9 mouse cellular contexts compared by ENCODE assay signal in genomic region chr6:129423040-129423733, GRCm38 (mm10). TPM values are rescaled to one million over a fixed set of nuclear protein-coding genes. Genes with fewer than 3 reads are reported as not detected.
DNase-seq lines count a peak whose midpoint lies in the region; ATAC-seq and TF ChIP-seq lines count a peak whose summit lies in the region.
"Had no signal": no experiment of that assay in that cellular context is flagged by ENCODE, and none has a peak within 500 bp of the region (broad histone marks: within the 10 kb centered on the region; RNA-seq: fewer than 3 reads in every experiment).

No protein-coding gene starts in this region.

- no peak overlapping the region for H3K9ac ChIP-seq in embryonic facial prominence, embryonic 12.5 days
- no peak overlapping the region for H3K9ac ChIP-seq in intestine, postnatal 0 days (ENCODE audit: low read depth, low read length)
- no peak overlapping the region for H3K9ac ChIP-seq in stomach, embryonic 15.5 days

- no peaks in the 10 kb centered on the region for H3K27me3 ChIP-seq in embryonic facial prominence, embryonic 12.5 days
- H3K27me3 ChIP-seq in embryonic facial prominence, embryonic 10.5 days (replicated peaks; ENCODE audit: low read depth, poor library complexity, severe bottlenecking): no peaks in the 10 kb centered on the region
- no peaks in the 10 kb centered on the region for H3K27me3 ChIP-seq in intestine, postnatal 0 days (replicated peaks; ENCODE audit: control insufficient read depth, insufficient read depth, low read length)
- no peaks in the 10 kb centered on the region for H3K27me3 ChIP-seq in stomach, embryonic 15.5 days (replicated peaks)

- no peaks in the 10 kb centered on the region for H3K9me3 ChIP-seq in embryonic facial prominence, embryonic 12.5 days
- no peaks in the 10 kb centered on the region for H3K9me3 ChIP-seq in embryonic facial prominence, embryonic 10.5 days
- H3K9me3 ChIP-seq in intestine, postnatal 0 days (ENCODE audit: control insufficient read depth): no peaks in the 10 kb centered on the region
- no peaks in the 10 kb centered on the region for H3K9me3 ChIP-seq in stomach, embryonic 15.5 days

- no peak overlapping the region for H3K4me3 ChIP-seq in embryonic facial prominence, embryonic 12.5 days
- no peak overlapping the region for H3K4me3 ChIP-seq in embryonic facial prominence, embryonic 10.5 days
- H3K4me3 ChIP-seq in gastrocnemius, adult 2 months: peak overlapping the region; percentile 34
- no peak overlapping the region for H3K4me3 ChIP-seq in intestine, postnatal 0 days (ENCODE audit: low read depth, low read length)
- no peak overlapping the region for H3K4me3 ChIP-seq in stomach, embryonic 15.5 days (replicated peaks)

- 61% methylated on average over 4 of the region's 4 CpGs for WGBS in embryonic facial prominence, embryonic 12.5 days
- WGBS in embryonic facial prominence, embryonic 10.5 days: 82% methylated on average over 4 of the region's 4 CpGs
- WGBS in intestine, postnatal 0 days: 53% methylated on average over 4 of the region's 4 CpGs
- WGBS in stomach, embryonic 15.5 days: 53% methylated on average over 4 of the region's 4 CpGs

- peaks cover 5% of the 10 kb centered on the region for H3K4me1 ChIP-seq in embryonic facial prominence, embryonic 12.5 days
- H3K4me1 ChIP-seq in embryonic facial prominence, embryonic 10.5 days: no peaks in the 10 kb centered on the region
- no peaks in the 10 kb centered on the region for H3K4me1 ChIP-seq in intestine, postnatal 0 days (replicated peaks; ENCODE audit: control insufficient read depth, insufficient read depth, low read length)
- peaks cover 5% of the 10 kb centered on the region for H3K4me1 ChIP-seq in stomach, embryonic 15.5 days

- no peaks in the 10 kb centered on the region for H3K36me3 ChIP-seq in embryonic facial prominence, embryonic 12.5 days
- no peaks in the 10 kb centered on the region for H3K36me3 ChIP-seq in embryonic facial prominence, embryonic 10.5 days (replicated peaks)
- H3K36me3 ChIP-seq in intestine, postnatal 0 days (ENCODE audit: control insufficient read depth, insufficient read depth): no peaks in the 10 kb centered on the region
- no peaks in the 10 kb centered on the region for H3K36me3 ChIP-seq in stomach, embryonic 15.5 days

- no peak for TF ChIP-seq CTCF in gastrocnemius, adult 2 months (IDR thresholded peaks at IDR 0.05)
- no peak for TF ChIP-seq CTCF in intestine, postnatal 0 days (IDR thresholded peaks at IDR 0.05; ENCODE audit: low read depth)

- intact Hi-C loops in gastrocnemius, adult 2 months (cut with DNase I): no loop called here

- DNase-seq in embryonic facial prominence, embryonic 10.5 days (ENCODE audit: low spot score): no peak
- peak; percentile 25 for DNase-seq in 3T3-L1 (ENCODE audit: low read depth, low spot score)
- peak; percentile 40 for DNase-seq in gastrocnemius, adult 2 months
- no peak for DNase-seq in natural killer cell, adult 2 months (ENCODE audit: low spot score in 2 of 2)
- no peak for DNase-seq in cerebellum, adult 11 months

- peak overlapping the region; percentile 46; the same call in 1 of the 2 replicates for H3K27ac ChIP-seq in embryonic facial prominence, embryonic 12.5 days
- no peak overlapping the region for H3K27ac ChIP-seq in embryonic facial prominence, embryonic 10.5 days (replicated peaks)
- H3K27ac ChIP-seq in gastrocnemius, adult 2 months: peak overlapping the region; percentile 38; the same call in 1 of the 2 replicates
- no peak overlapping the region for H3K27ac ChIP-seq in intestine, postnatal 0 days (ENCODE audit: low read depth, low read length)
- H3K27ac ChIP-seq in stomach, embryonic 15.5 days: peak overlapping the region; percentile 71

- ATAC-seq in embryonic facial prominence, embryonic 12.5 days (ENCODE audit: insufficient number of reproducible peaks, insufficient read depth, low FRiP score, low TSS enrichment): 0 out of 2 replicates have a peak, but pooled peaks have one; percentile 52
- ATAC-seq in intestine, postnatal 0 days: peak; percentile 80
- peak; percentile 76 for ATAC-seq in stomach, embryonic 15.5 days (ENCODE audit: insufficient read depth, low FRiP score, low read depth)

- no peak overlapping the region for H3K4me2 ChIP-seq in embryonic facial prominence, embryonic 12.5 days (replicated peaks)
- H3K4me2 ChIP-seq in intestine, postnatal 0 days (replicated peaks; ENCODE audit: low read depth): no peak overlapping the region
- H3K4me2 ChIP-seq in stomach, embryonic 15.5 days: no peak overlapping the region

RNA-seq across cellular contexts. Expression of gene Clec9a, which starts 14.5 kb away (rescaled TPM):
- polyA plus RNA-seq in embryonic facial prominence, embryonic 12.5 days (2016; fragmentation: Nextera tagmentation; extraction: Ambion mirVana): 0.13 and 0.14 TPM in 2 replicates
- polyA plus RNA-seq in embryonic facial prominence, embryonic 10.5 days (2016; fragmentation: Nextera tagmentation; extraction: Ambion mirVana): 0.19 and 0.50 TPM in 2 replicates
- total RNA-seq in gastrocnemius, adult 2 months (2021): not detected
- polyA plus RNA-seq in intestine, postnatal 0 days (2015; fragmentation: Nextera tagmentation; extraction: Ambion mirVana): 0.09 and 0.12 TPM in 2 replicates
- 0.12 and 0.13 TPM in 2 replicates for polyA plus RNA-seq in stomach, embryonic 15.5 days (2015; fragmentation: Nextera tagmentation; extraction: Ambion mirVana)
- polyA plus RNA-seq: cortical plate, adult 2 months had no signal

RNA-seq across cellular contexts. Expression of gene Clec1b, which starts 26.1 kb away (rescaled TPM):
- polyA plus RNA-seq in embryonic facial prominence, embryonic 12.5 days (2016; fragmentation: Nextera tagmentation; extraction: Ambion mirVana): 5.0 and 6.0 TPM in 2 replicates
- 12.7 and 13.3 TPM in 2 replicates for polyA plus RNA-seq in embryonic facial prominence, embryonic 10.5 days (2016; fragmentation: Nextera tagmentation; extraction: Ambion mirVana)
- under 1 TPM in 1 of 2 experiments, not detected in 1; 0.42 TPM for total RNA-seq in gastrocnemius, adult 2 months (2021)
- 0.27 and 0.29 TPM in 2 replicates for polyA plus RNA-seq in intestine, postnatal 0 days (2015; fragmentation: Nextera tagmentation; extraction: Ambion mirVana)
- 1.2 and 1.6 TPM in 2 replicates for polyA plus RNA-seq in stomach, embryonic 15.5 days (2015; fragmentation: Nextera tagmentation; extraction: Ambion mirVana)

RNA-seq across cellular contexts. Expression of gene Clec1a, which starts 28.6 kb away (rescaled TPM):
- polyA plus RNA-seq in embryonic facial prominence, embryonic 12.5 days (2016; fragmentation: Nextera tagmentation; extraction: Ambion mirVana): 1.9 TPM in 2 replicates
- polyA plus RNA-seq in embryonic facial prominence, embryonic 10.5 days (2016; fragmentation: Nextera tagmentation; extraction: Ambion mirVana): 0.82 and 0.89 TPM in 2 replicates
- 1 to 10 TPM; 1.8 to 3.0 TPM for total RNA-seq in gastrocnemius, adult 2 months (2021)
- polyA plus RNA-seq in intestine, postnatal 0 days (2015; fragmentation: Nextera tagmentation; extraction: Ambion mirVana): 1.8 and 2.7 TPM in 2 replicates
- polyA plus RNA-seq in stomach, embryonic 15.5 days (2015; fragmentation: Nextera tagmentation; extraction: Ambion mirVana): 2.9 and 3.6 TPM in 2 replicates

RNA-seq across cellular contexts. Expression of gene Clec12b, which starts 37.5 kb away (rescaled TPM):
- not detected in 2 replicates for polyA plus RNA-seq in embryonic facial prominence, embryonic 12.5 days (2016; fragmentation: Nextera tagmentation; extraction: Ambion mirVana)
- not detected in 2 replicates for polyA plus RNA-seq in embryonic facial prominence, embryonic 10.5 days (2016; fragmentation: Nextera tagmentation; extraction: Ambion mirVana)
- not detected for total RNA-seq in gastrocnemius, adult 2 months (2021)
- 0.14 TPM in 2 replicates for polyA plus RNA-seq in intestine, postnatal 0 days (2015; fragmentation: Nextera tagmentation; extraction: Ambion mirVana)
- 0.19 TPM in 1 of 2 replicates, not detected in the other for polyA plus RNA-seq in stomach, embryonic 15.5 days (2015; fragmentation: Nextera tagmentation; extraction: Ambion mirVana)

Comparison
In these comparisons a context has a peak if more than half of its experiments do, and no peak if none do; other contexts are left out.
1. H3K27ac ChIP-seq: peak in embryonic facial prominence, embryonic 12.5 days (single experiment), gastrocnemius, adult 2 months (single experiment) and stomach, embryonic 15.5 days (single experiment); none in embryonic facial prominence, embryonic 10.5 days (single experiment) and intestine, postnatal 0 days (single experiment).
2. DNase-seq: peak in 3T3-L1 (single experiment) and gastrocnemius, adult 2 months (single experiment); none in embryonic facial prominence, embryonic 10.5 days (single experiment), natural killer cell, adult 2 months (0 of 2) and cerebellum, adult 11 months (single experiment).
3. Peak in every context shown above with its lines, with median percentiles within 50 percentile points of each other: ATAC-seq.